Mouse (Mus musculus) limb, embryonic 15.5 days (tissue): ENCODE data around the gene Depdc7. TPM values are rescaled to one million over a fixed set of nuclear protein-coding genes. Genes with fewer than 3 reads are reported as not detected.

Experiments used
- ATAC-seq: fragments of 200-750 bp; cut with Nextera tagmentation; 2 replicates; pipeline ENCODE4 v1.8.0; 2017; ENCODE audit warnings: low read depth, moderate TSS enrichment; ENCODE audit not compliant: insufficient number of reproducible peaks, low FRiP score, low TSS enrichment
- H3K27ac ChIP-seq: fragments of 300-500 bp; sonication (generic); 2 replicates; pipeline ENCODE4 v1.5.1; 2015; ENCODE audit warnings: moderate library complexity, mild to moderate bottlenecking, inconsistent platforms
- H3K27me3 ChIP-seq: fragments of 300-500 bp; sonication (generic); 2 replicates; pipeline ENCODE4 v1.6.1; 2015; ENCODE audit warnings: inconsistent platforms
- H3K36me3 ChIP-seq: fragments of 300-500 bp; sonication (generic); 2 replicates; pipeline ENCODE4 v1.6.1; 2015; ENCODE audit warnings: inconsistent platforms
- H3K4me1 ChIP-seq: fragments of 300-500 bp; sonication (generic); 2 replicates; pipeline ENCODE4 v1.6.1; 2015; ENCODE audit warnings: inconsistent platforms
- H3K4me2 ChIP-seq: fragments of 300-500 bp; sonication (generic); 2 replicates; pipeline ENCODE4 v1.6.1; 2015; ENCODE audit warnings: mild to moderate bottlenecking, inconsistent platforms
- H3K4me3 ChIP-seq: fragments of 300-500 bp; sonication (generic); 2 replicates; pipeline ENCODE4 v1.5.1; 2015; ENCODE audit warnings: mild to moderate bottlenecking, inconsistent platforms
- H3K9ac ChIP-seq: fragments of 300-500 bp; sonication (generic); 2 replicates; pipeline ENCODE4 v1.6.1; 2015; ENCODE audit warnings: inconsistent platforms
- H3K9me3 ChIP-seq: fragments of 300-500 bp; sonication (generic); 2 replicates; pipeline ENCODE4 v1.6.1; 2016; ENCODE audit warnings: inconsistent platforms
- WGBS: fragments of 180-500 bp; shearing (Covaris S2); methylation state at CpG from one replicate; pipeline ENCODE4 v1.1.7; 2015; 5-methylcytosine and 5-hydroxymethylcytosine counted together
- polyA plus RNA-seq: library from polyadenylated mRNA; unstranded; fragments of >200 nt; fragmentation: Nextera tagmentation; extraction: Ambion mirVana; gene quantifications from 2 replicates; pipeline ENCODE4 v1.2.1, GENCODE M21; 2015

Depdc7 gene
- polyA plus RNA-seq, 1 experiment from 2014 or later = 8.3 TPM

- Histone ChIP-seq H3K4me2 (peak within 1 kb of the TSS; percentile 69), H3K27ac (peak within 1 kb of the TSS; percentile 90), H3K9ac (peak within 1 kb of the TSS; percentile 68), H3K9me3 (no peaks in the 10 kb centered on the region), H3K27me3 (peaks cover 7% of the 10 kb centered on the region; the same call in 1 of the 2 replicates), H3K4me1 (peaks cover 24% of the 10 kb centered on the region; the same call in 1 of the 2 replicates), H3K36me3 (no peaks in the 10 kb centered on the region), H3K4me3 (peak within 1 kb of the TSS; percentile 76)
- WGBS = under 1% methylated on average over 80 of the region's 99 CpGs
- peak; percentile 85 for ATAC-seq
Measured at GRCm38 (mm10) chr2:104711585-104712485, 30.8 kb downstream of the Depdc7 start, which contains the start of gene Tcp11l1. Tcp11l1 (minus strand) TSS chr2:104712169.

- peaks cover 27% of the 10 kb centered on the region; the same call in 1 of the 2 replicates for H3K4me1 ChIP-seq
- ATAC-seq = no peak
- no peak overlapping the region for H3K27ac ChIP-seq
- peak overlapping the region; percentile 69 for H3K4me2 ChIP-seq
- peak overlapping the region; percentile 76 for H3K4me3 ChIP-seq
- no peaks in the 10 kb centered on the region for H3K36me3 ChIP-seq
- H3K27me3 ChIP-seq = peaks cover 7% of the 10 kb centered on the region; the same call in 1 of the 2 replicates
- 21% methylated on average over 6 of the region's 6 CpGs for WGBS
- no peaks in the 10 kb centered on the region for H3K9me3 ChIP-seq
- no peak overlapping the region for H3K9ac ChIP-seq
Measured at GRCm38 (mm10) chr2:104710670-104711370, 31.9 kb downstream of the Depdc7 start.

- Histone ChIP-seq H3K4me1 (peaks cover 34% of the 10 kb centered on the region; the same call in 1 of the 2 replicates), H3K9me3 (no peaks in the 10 kb centered on the region), H3K36me3 (no peaks in the 10 kb centered on the region), H3K4me2 (no peak overlapping the region), H3K27ac (no peak overlapping the region), H3K4me3 (no peak overlapping the region), H3K9ac (no peak overlapping the region), H3K27me3 (peaks cover 7% of the 10 kb centered on the region; the same call in 1 of the 2 replicates)
- ATAC-seq = no peak
- 56% methylated on average over 6 of the region's 6 CpGs for WGBS
Measured at GRCm38 (mm10) chr2:104709786-104710337, 32.8 kb downstream of the Depdc7 start.

- H3K9ac ChIP-seq = no peak overlapping the region
- 0 out of 2 replicates have a peak, but pooled peaks cover 10% of the 10 kb centered on the region for H3K4me1 ChIP-seq
- no peaks in the 10 kb centered on the region for H3K9me3 ChIP-seq
- 75% methylated on average over 3 of the region's 3 CpGs for WGBS
- no peaks in the 10 kb centered on the region for H3K36me3 ChIP-seq
- no peak overlapping the region for H3K27ac ChIP-seq
- no peak overlapping the region for H3K4me3 ChIP-seq
- no peaks in the 10 kb centered on the region for H3K27me3 ChIP-seq
- no peak overlapping the region for H3K4me2 ChIP-seq
- ATAC-seq = no peak
Measured at GRCm38 (mm10) chr2:104704355-104704754, 38.3 kb downstream of the Depdc7 start.

GRCm38 (mm10) chr2:104703158-104703557 is 39.5 kb downstream of the Depdc7 start:
- H3K9me3 ChIP-seq = no peaks in the 10 kb centered on the region
- ATAC-seq = no peak
- 82% methylated on average over 3 of the region's 3 CpGs for WGBS

GRCm38 (mm10) chr2:104699659-104700058 is 43.0 kb downstream of the Depdc7 start:
- H3K27ac ChIP-seq = no peak overlapping the region
- H3K4me1 ChIP-seq = no peaks in the 10 kb centered on the region
- H3K36me3 ChIP-seq = peaks cover 4% of the 10 kb centered on the region; the same call in 1 of the 2 replicates
- no peak overlapping the region for H3K9ac ChIP-seq
- no peaks in the 10 kb centered on the region for H3K27me3 ChIP-seq
- H3K4me2 ChIP-seq = no peak overlapping the region
- 50% methylated on average over 11 of the region's 11 CpGs for WGBS
- no peak for ATAC-seq
- H3K4me3 ChIP-seq = no peak overlapping the region
- no peaks in the 10 kb centered on the region for H3K9me3 ChIP-seq

More at GRCm38 (mm10) chr2:104703158-104703557, 39.5 kb downstream of the Depdc7 start:
- Histone ChIP-seq H3K4me2 (no peak overlapping the region), H3K27me3 (no peaks in the 10 kb centered on the region), H3K27ac (no peak overlapping the region), H3K36me3 (no peaks in the 10 kb centered on the region), H3K4me3 (no peak overlapping the region), H3K9ac (no peak overlapping the region), H3K4me1 (0 out of 2 replicates have a peak, but pooled peaks cover 10% of the 10 kb centered on the region)

- Histone ChIP-seq H3K4me2 (no peak overlapping the region), H3K4me3 (no peak overlapping the region), H3K9me3 (no peaks in the 10 kb centered on the region), H3K9ac (no peak overlapping the region), H3K27ac (no peak overlapping the region), H3K27me3 (no peaks in the 10 kb centered on the region), H3K36me3 (peaks cover 8% of the 10 kb centered on the region; the same call in 1 of the 2 replicates), H3K4me1 (no peaks in the 10 kb centered on the region)
- WGBS = 61% methylated on average over 2 of the region's 2 CpGs
- no peak for ATAC-seq
Measured at GRCm38 (mm10) chr2:104692551-104692950, 50.1 kb downstream of the Depdc7 start.

- Histone ChIP-seq H3K4me3 (no peak overlapping the region), H3K27ac (no peak overlapping the region), H3K36me3 (0 out of 2 replicates have a peak, but pooled peaks cover 4% of the 10 kb centered on the region), H3K4me2 (no peak overlapping the region), H3K4me1 (no peaks in the 10 kb centered on the region), H3K9me3 (no peaks in the 10 kb centered on the region), H3K9ac (no peak overlapping the region), H3K27me3 (no peaks in the 10 kb centered on the region)
- no peak for ATAC-seq
- WGBS = 83% methylated on average over 4 of the region's 4 CpGs
Measured at GRCm38 (mm10) chr2:104690720-104691119, 52.0 kb downstream of the Depdc7 start.

GRCm38 (mm10) chr2:104688724-104689123 is 54.0 kb downstream of the Depdc7 start:
- ATAC-seq = no peak
- Histone ChIP-seq H3K4me1 (peaks cover 2% of the 10 kb centered on the region; the same call in 1 of the 2 replicates), H3K9me3 (no peaks in the 10 kb centered on the region), H3K36me3 (peaks cover 8% of the 10 kb centered on the region), H3K27me3 (no peaks in the 10 kb centered on the region), H3K4me3 (no peak overlapping the region), H3K9ac (no peak overlapping the region), H3K4me2 (no peak overlapping the region), H3K27ac (no peak overlapping the region)
- WGBS = 82% methylated on average over 8 of the region's 8 CpGs

GRCm38 (mm10) chr2:104688321-104688720 is 54.4 kb downstream of the Depdc7 start:
- Histone ChIP-seq H3K36me3 (peaks cover 12% of the 10 kb centered on the region), H3K9me3 (no peaks in the 10 kb centered on the region), H3K4me2 (no peak overlapping the region), H3K27me3 (no peaks in the 10 kb centered on the region), H3K27ac (no peak overlapping the region), H3K4me1 (peaks cover 2% of the 10 kb centered on the region; the same call in 1 of the 2 replicates), H3K9ac (no peak overlapping the region), H3K4me3 (no peak overlapping the region)
- WGBS = 79% methylated on average over 3 of the region's 3 CpGs
- ATAC-seq = no peak

- peaks cover 21% of the 10 kb centered on the region for H3K36me3 ChIP-seq
- no peaks in the 10 kb centered on the region for H3K9me3 ChIP-seq
- no peak for ATAC-seq
- 67% methylated on average over 3 of the region's 3 CpGs for WGBS
- H3K27ac ChIP-seq = no peak overlapping the region
- no peak overlapping the region for H3K9ac ChIP-seq
- no peak overlapping the region for H3K4me2 ChIP-seq
- H3K27me3 ChIP-seq = no peaks in the 10 kb centered on the region
- H3K4me1 ChIP-seq = peaks cover 2% of the 10 kb centered on the region; the same call in 1 of the 2 replicates
- H3K4me3 ChIP-seq = no peak overlapping the region
Measured at GRCm38 (mm10) chr2:104687261-104687660, 55.4 kb downstream of the Depdc7 start.
